Mouse (Mus musculus) midbrain, embryonic 12.5 days (tissue): ENCODE data around the gene Gm5737. TPM values are rescaled to one million over a fixed set of nuclear protein-coding genes. Genes with fewer than 3 reads are reported as not detected.

Source experiments
- ATAC-seq: fragments of 200-750 bp; cut with Nextera tagmentation; 2 replicates; pipeline ENCODE4 v1.8.0; 2017; ENCODE audit warnings: low read depth, moderate TSS enrichment, moderate library complexity; ENCODE audit not compliant: low FRiP score
- H3K27ac ChIP-seq: fragments of 300-500 bp; sonication (generic); replicated peaks from 2 replicates; pipeline ENCODE4 v1.5.1; 2016; ENCODE audit warnings: mild to moderate bottlenecking
- H3K27me3 ChIP-seq: fragments of 300-500 bp; sonication (generic); 2 replicates; pipeline ENCODE4 v1.6.1; 2016; ENCODE audit warnings: mild to moderate bottlenecking
- H3K36me3 ChIP-seq: fragments of 300-500 bp; sonication (generic); 2 replicates; pipeline ENCODE4 v1.6.1; 2016
- H3K4me1 ChIP-seq: fragments of 300-500 bp; sonication (generic); 2 replicates; pipeline ENCODE4 v1.6.1; 2016
- H3K4me2 ChIP-seq: fragments of 300-500 bp; sonication (generic); replicated peaks from 2 replicates; pipeline ENCODE4 v1.6.1; 2016; ENCODE audit warnings: mild to moderate bottlenecking, moderate library complexity
- H3K4me3 ChIP-seq: fragments of 300-500 bp; sonication (generic); 2 replicates; pipeline ENCODE4 v1.5.1; 2016; ENCODE audit warnings: mild to moderate bottlenecking
- H3K9ac ChIP-seq: fragments of 300-500 bp; sonication (generic); replicated peaks from 2 replicates; pipeline ENCODE4 v1.6.1; 2016; ENCODE audit warnings: mild to moderate bottlenecking, moderate library complexity
- H3K9me3 ChIP-seq: fragments of 300-500 bp; sonication (generic); 2 replicates; pipeline ENCODE4 v1.6.1; 2016; ENCODE audit warnings: mild to moderate bottlenecking
- WGBS: fragments of 180-500 bp; shearing (Covaris S2); methylation state at CpG from one replicate; pipeline ENCODE4 v1.1.7; 2016; 5-methylcytosine and 5-hydroxymethylcytosine counted together
- polyA plus RNA-seq: library from polyadenylated mRNA; unstranded; fragments of >200 nt; fragmentation: Nextera tagmentation; extraction: Ambion mirVana; gene quantifications from 2 replicates; pipeline ENCODE4 v1.2.1, GENCODE M21; 2016

Gene Gm5737
- polyA plus RNA-seq, 1 experiment from 2014 or later = not detected

DNA sequence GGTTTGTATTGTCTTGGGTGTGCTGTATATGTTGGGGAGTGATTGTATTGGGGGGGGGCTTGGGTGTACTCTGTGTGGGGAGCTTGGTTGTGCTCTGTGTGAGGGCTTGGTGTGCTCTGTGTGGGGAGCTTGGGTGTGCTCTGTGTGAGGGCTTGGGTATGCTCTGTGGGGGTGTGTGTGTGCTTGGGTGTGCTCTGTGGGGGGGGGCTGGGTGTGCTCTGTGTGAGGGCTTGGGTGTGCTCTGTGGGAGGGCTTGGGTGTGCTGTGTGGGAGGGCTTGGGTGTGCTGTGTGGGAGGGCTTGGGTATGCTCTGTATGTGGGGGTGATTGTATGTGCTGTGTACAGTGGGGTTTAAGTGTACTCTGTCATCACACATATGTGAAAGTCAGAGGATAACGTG lies 55.6 kb downstream of the Gm5737 start:
- Histone ChIP-seq H3K9ac (no peak overlapping the region), H3K36me3 (no peaks in the 10 kb centered on the region), H3K4me1 (peaks cover 39% of the 10 kb centered on the region), H3K9me3 (no peaks in the 10 kb centered on the region), H3K27me3 (no peaks in the 10 kb centered on the region), H3K4me2 (no peak overlapping the region), H3K4me3 (no peak overlapping the region), H3K27ac (no peak overlapping the region)
- ATAC-seq = no peak
- WGBS = 80% methylated on average over 1 of the region's 1 CpGs

GRCm38 (mm10) chr7:120869883-120870282 lies 57.7 kb downstream of the Gm5737 start:
- Histone ChIP-seq H3K27me3 (no peaks in the 10 kb centered on the region), H3K36me3 (no peaks in the 10 kb centered on the region), H3K4me3 (no peak overlapping the region), H3K4me2 (no peak overlapping the region), H3K9ac (no peak overlapping the region), H3K9me3 (no peaks in the 10 kb centered on the region), H3K27ac (no peak overlapping the region), H3K4me1 (peaks cover 18% of the 10 kb centered on the region)
- 71% methylated on average over 5 of the region's 5 CpGs for WGBS
- ATAC-seq = no peak

- Histone ChIP-seq H3K4me2 (no peak overlapping the region), H3K4me1 (peaks cover 12% of the 10 kb centered on the region), H3K4me3 (no peak overlapping the region), H3K36me3 (no peaks in the 10 kb centered on the region), H3K27me3 (no peaks in the 10 kb centered on the region), H3K9me3 (no peaks in the 10 kb centered on the region), H3K9ac (no peak overlapping the region), H3K27ac (no peak overlapping the region)
- no peak for ATAC-seq
- 73% methylated on average over 5 of the region's 5 CpGs for WGBS
Observed at GRCm38 (mm10) chr7:120870431-120871008, 58.4 kb downstream of the Gm5737 start.

DNA sequence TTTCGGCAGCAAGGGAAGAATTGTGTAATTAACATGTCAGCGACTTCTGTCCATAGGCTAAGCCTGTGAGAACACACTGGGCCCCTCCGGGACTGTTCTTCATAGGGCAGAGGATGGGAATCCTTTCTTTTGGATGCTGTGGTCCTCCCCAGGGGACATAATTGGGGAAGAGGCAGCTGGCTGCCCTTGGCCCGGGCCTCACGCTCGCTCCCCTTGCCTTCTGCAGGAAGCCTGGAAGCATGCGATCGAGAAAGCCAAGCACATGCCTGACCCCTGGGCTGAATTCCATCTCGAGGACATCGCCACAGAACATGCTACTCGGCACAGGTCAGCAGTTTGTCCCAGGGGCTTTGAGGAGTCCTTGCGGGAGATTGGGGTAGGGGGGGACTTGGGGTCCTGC lies 60.9 kb downstream of the Gm5737 start:
- no peaks in the 10 kb centered on the region for H3K9me3 ChIP-seq
- no peak overlapping the region for H3K27ac ChIP-seq
- ATAC-seq = no peak
- no peak overlapping the region for H3K9ac ChIP-seq
- H3K36me3 ChIP-seq = no peaks in the 10 kb centered on the region
- 80% methylated on average over 12 of the region's 12 CpGs for WGBS
- H3K27me3 ChIP-seq = no peaks in the 10 kb centered on the region
- no peak overlapping the region for H3K4me3 ChIP-seq
- no peak overlapping the region for H3K4me2 ChIP-seq
- no peaks in the 10 kb centered on the region for H3K4me1 ChIP-seq

GRCm38 (mm10) chr7:120874021-120874420 lies 61.9 kb downstream of the Gm5737 start:
- Histone ChIP-seq H3K27ac (no peak overlapping the region), H3K9me3 (no peaks in the 10 kb centered on the region), H3K9ac (no peak overlapping the region), H3K4me1 (no peaks in the 10 kb centered on the region), H3K36me3 (no peaks in the 10 kb centered on the region), H3K4me3 (no peak overlapping the region), H3K27me3 (no peaks in the 10 kb centered on the region), H3K4me2 (no peak overlapping the region)
- no peak for ATAC-seq
- WGBS = 94% methylated on average over 3 of the region's 3 CpGs

- no peak for ATAC-seq
- no peak overlapping the region for H3K4me2 ChIP-seq
- H3K9ac ChIP-seq = no peak overlapping the region
- H3K4me3 ChIP-seq = no peak overlapping the region
- no peaks in the 10 kb centered on the region for H3K27me3 ChIP-seq
- H3K9me3 ChIP-seq = no peaks in the 10 kb centered on the region
- H3K4me1 ChIP-seq = no peaks in the 10 kb centered on the region
- no peak overlapping the region for H3K27ac ChIP-seq
- 80% methylated on average over 7 of the region's 7 CpGs for WGBS
- H3K36me3 ChIP-seq = 0 out of 2 replicates have a peak, but pooled peaks cover 3% of the 10 kb centered on the region
Observed at GRCm38 (mm10) chr7:120874764-120875539, 62.8 kb downstream of the Gm5737 start.

DNA sequence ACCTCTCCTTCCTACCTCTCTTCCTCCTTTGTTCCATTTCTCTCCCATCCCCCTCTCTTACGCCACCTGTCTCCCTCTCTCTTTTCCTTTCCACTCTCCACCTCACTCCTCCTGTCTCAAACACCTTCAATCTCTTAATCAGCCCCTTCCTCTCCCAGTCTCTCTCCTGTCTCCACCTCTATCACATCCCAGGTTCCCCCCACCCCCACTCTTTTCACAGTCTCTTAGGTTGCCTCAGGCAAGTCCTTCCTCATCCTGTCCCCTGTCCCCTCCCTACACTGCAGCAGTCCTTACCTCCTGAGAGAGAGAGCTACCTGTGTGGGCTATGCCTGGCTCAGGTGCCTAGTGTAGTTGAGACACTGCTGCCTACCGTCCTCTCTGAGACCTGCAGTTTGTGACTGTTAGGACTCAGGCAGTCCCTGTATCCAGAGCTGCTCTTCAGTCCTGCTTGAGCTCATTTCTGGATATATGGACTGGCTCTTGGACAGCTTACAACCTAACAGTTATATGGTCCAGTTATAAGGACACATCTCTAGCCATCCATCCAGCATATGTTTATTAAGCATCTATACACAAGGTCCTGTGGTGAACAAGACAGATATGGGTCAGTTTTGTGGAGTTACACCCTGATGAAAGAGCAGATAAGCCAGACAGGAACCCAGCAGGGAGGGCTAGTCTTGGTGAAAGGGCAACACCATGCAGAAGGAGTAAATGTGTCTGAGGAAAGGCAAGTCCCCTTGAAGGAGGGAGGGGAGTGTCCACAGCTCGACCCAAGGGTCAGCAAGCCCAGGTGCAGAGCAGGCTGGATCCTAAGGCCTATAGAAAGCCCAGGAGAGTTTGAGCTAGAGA lies 63.6 kb downstream of the Gm5737 start:
- Histone ChIP-seq H3K4me1 (no peaks in the 10 kb centered on the region), H3K9me3 (no peaks in the 10 kb centered on the region), H3K27me3 (no peaks in the 10 kb centered on the region), H3K27ac (no peak overlapping the region), H3K36me3 (peaks cover 11% of the 10 kb centered on the region), H3K4me3 (no peak overlapping the region), H3K4me2 (no peak overlapping the region), H3K9ac (no peak overlapping the region)
- 64% methylated on average over 3 of the region's 3 CpGs for WGBS
- no peak for ATAC-seq

DNA sequence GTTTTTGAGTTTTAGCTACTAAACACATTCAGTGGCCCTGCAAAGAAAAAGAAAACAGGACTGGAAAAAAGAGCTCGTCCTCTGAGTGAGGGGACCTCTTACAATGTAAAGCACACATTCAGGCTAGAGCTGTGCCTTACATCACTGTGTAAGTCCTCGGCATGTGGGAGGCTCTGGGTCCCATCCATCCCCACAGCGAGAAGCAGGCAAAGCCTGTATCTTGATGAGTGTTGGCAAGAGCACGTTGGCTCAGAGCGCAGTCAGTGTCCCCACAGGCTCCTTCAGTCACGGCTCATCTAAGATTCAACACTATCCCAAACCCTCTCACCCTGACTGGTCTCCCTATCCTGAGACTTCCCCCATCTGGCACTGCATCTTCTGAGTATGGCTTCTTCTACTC lies 66.1 kb downstream of the Gm5737 start:
- no peak overlapping the region for H3K9ac ChIP-seq
- no peaks in the 10 kb centered on the region for H3K4me1 ChIP-seq
- 84% methylated on average over 6 of the region's 6 CpGs for WGBS
- peaks cover 18% of the 10 kb centered on the region for H3K36me3 ChIP-seq
- no peaks in the 10 kb centered on the region for H3K9me3 ChIP-seq
- H3K4me2 ChIP-seq = no peak overlapping the region
- no peak overlapping the region for H3K27ac ChIP-seq
- ATAC-seq = no peak
- no peaks in the 10 kb centered on the region for H3K27me3 ChIP-seq
- no peak overlapping the region for H3K4me3 ChIP-seq

DNA sequence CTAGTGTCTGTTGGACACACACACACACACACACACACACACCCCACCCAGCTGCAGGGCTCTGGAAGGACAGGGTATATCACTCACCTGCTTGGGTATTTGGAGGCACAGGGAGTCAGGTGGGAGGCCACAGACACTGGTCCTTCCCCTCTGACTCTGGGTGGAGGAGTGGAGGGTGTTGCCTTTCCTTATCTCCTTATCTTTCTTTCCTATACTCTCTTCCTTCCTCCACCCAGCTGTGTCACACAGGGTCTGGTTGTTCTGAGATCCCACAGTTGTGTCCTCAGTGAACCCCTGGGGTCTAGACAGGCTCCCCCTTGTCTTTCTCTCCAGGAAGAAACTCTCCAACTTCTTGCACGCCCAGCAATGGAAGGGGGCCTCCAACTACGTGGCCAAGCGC lies 67.8 kb downstream of the Gm5737 start:
- Histone ChIP-seq H3K4me3 (no peak overlapping the region), H3K4me2 (no peak overlapping the region), H3K36me3 (peaks cover 34% of the 10 kb centered on the region), H3K27ac (no peak overlapping the region), H3K4me1 (no peaks in the 10 kb centered on the region), H3K9ac (no peak overlapping the region), H3K9me3 (peaks cover 3% of the 10 kb centered on the region; the same call in 1 of the 2 replicates), H3K27me3 (no peaks in the 10 kb centered on the region)
- WGBS = 92% methylated on average over 3 of the region's 3 CpGs
- ATAC-seq = no peak

- ATAC-seq = no peak
- 97% methylated on average over 4 of the region's 4 CpGs for WGBS
- peaks cover 3% of the 10 kb centered on the region; the same call in 1 of the 2 replicates for H3K9me3 ChIP-seq
- H3K4me1 ChIP-seq = no peaks in the 10 kb centered on the region
- H3K36me3 ChIP-seq = peaks cover 41% of the 10 kb centered on the region
- H3K4me2 ChIP-seq = no peak overlapping the region
- H3K27me3 ChIP-seq = no peaks in the 10 kb centered on the region
- H3K27ac ChIP-seq = no peak overlapping the region
- no peak overlapping the region for H3K4me3 ChIP-seq
- H3K9ac ChIP-seq = no peak overlapping the region
Observed at GRCm38 (mm10) chr7:120880770-120881169, 68.6 kb downstream of the Gm5737 start.
